Mouse (Mus musculus) spleen, adult 2 months (tissue): ENCODE measurements around the gene Pck2.
A peak's percentile ranks its signal among the peaks of the same experiment; 100 is the strongest.

Experiments used
- CTCF ChIP-seq: fragments of 200-500 bp; IDR thresholded peaks from 2 replicates; pipeline ENCODE4 v1.5.1; 2011; ENCODE audit warnings: mild to moderate bottlenecking, inconsistent platforms; ENCODE audit not compliant: insufficient read depth, insufficient read length, insufficient replicate concordance; ENCODE audit errors: extremely low read depth
- POLR2A ChIP-seq: fragments of 200-500 bp; IDR thresholded peaks from 2 replicates; pipeline ENCODE4 v1.6.1; 2011; ENCODE audit warnings: low read depth, low read length, inconsistent platforms

GRCm38 (mm10) chr14:55540067-55540786 is at the start of gene Pck2:
- TF ChIP-seq POLR2A (peak; percentile 32; the same call in 1 of the 2 replicates), CTCF (no peak)
